Mouse (Mus musculus): ENCODE results near the gene Creb5. TPM values are rescaled to one million over a fixed set of nuclear protein-coding genes. Genes with fewer than 3 reads are reported as not detected.

Creb5 gene
- polyA plus RNA-seq, 1 experiment from 2014 or later = 5.4 TPM

DNA sequence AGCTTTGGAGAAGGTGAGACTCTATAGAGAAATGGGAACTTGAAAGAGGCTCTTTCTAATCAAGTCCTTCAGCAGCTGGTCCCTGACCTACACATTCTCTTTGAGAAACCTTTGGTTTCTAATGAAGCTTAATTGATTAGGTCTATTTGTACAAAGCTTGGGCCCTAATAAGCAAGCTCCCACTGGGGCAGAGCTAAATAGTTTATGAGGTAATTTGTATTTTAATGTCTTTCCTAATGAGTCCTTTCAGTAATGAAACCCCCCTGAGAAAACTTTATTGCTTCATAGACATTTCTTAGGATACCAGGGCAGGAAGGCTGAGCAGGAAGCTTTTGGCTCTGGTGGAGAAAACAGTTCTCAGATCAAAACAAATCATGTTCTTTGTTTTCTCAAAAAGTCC lies 341.6 kb downstream of the Creb5 start:
- TF ChIP-seq EP300 (IDR thresholded peaks at IDR 0.05) (no peak), CTCF (IDR thresholded peaks at IDR 0.05) (no peak)
- Histone ChIP-seq H3K36me3 (ENCODE audit: insufficient read depth, low read length) (no peaks in the 10 kb centered on the region), H3K9ac (replicated peaks; ENCODE audit: low read depth) (no peak overlapping the region), H3K9me3 (ENCODE audit: low read length) (no peaks in the 10 kb centered on the region), H3K27ac (ENCODE audit: low read length) (no peak overlapping the region), H3K27me3 (replicated peaks; ENCODE audit: insufficient read depth, low read length) (no peaks in the 10 kb centered on the region), H3K4me3 (ENCODE audit: low read depth, low read length) (no peak overlapping the region), H3K4me2 (replicated peaks; ENCODE audit: low read depth, low read length) (no peak overlapping the region), H3K4me1 (ENCODE audit: insufficient read depth, low read depth, low read length) (no peaks in the 10 kb centered on the region)
- DNase-seq (ENCODE audit: low spot score) = no peak
- no peak for ATAC-seq

GRCm38 (mm10) chr6:53635453-53635852 lies 348.4 kb downstream of the Creb5 start:
- WGBS = 87% methylated on average over 7 of the region's 7 CpGs
- TF ChIP-seq CTCF (IDR thresholded peaks at IDR 0.05) (no peak), EP300 (IDR thresholded peaks at IDR 0.05) (no peak)

DNA sequence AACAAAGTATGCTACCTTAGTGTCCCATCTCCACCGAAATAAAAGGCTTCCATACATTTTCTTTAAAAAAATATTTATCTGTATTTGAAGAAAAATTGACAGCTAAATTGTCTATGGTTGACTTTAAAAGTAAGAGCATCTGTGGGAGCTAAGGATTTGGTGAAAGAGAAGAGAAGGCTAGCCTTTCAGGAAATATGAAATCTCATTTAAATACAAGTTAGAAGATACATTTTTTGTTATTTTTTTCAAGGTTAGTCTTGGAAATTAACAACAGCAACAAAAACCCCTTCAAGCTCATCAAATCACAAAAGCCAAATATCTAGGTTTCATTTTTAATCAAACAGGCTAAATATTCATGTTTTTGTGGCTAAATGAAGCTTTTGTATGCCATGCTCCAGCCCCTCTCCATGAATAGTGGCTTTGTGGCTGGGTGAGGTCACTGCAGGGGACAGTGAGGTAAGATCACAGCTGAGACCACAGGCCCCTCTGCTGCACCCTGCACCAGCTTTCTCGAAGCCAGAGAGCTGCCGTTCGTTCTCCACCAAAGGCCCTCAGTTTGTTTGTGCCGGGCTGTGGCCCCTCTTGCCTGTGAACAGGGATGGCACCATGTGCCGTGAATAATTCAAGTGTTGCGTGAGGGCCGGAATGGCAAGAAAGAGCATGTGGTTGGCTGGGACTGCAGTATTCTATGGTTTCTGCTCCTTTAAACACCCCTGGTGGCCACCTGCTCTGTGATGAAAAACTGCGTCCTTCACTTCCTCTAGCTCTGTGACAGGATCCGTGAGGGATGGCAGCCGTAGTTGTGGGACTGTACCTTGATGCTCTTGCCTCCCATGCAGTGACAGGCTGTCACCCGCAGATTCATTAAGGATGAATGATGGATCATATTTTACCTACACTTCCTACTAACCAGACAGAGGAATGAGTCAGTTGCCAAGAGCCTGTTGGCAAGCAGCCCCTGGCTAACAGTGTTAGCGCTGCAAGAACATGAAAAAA lies 350.6 kb downstream of the Creb5 start:
- Histone ChIP-seq H3K9ac (replicated peaks; ENCODE audit: low read depth) (no peak overlapping the region), H3K4me1 (ENCODE audit: insufficient read depth, low read depth, low read length) (no peaks in the 10 kb centered on the region), H3K9me3 (ENCODE audit: low read length) (no peaks in the 10 kb centered on the region), H3K4me2 (replicated peaks; ENCODE audit: low read depth, low read length) (no peak overlapping the region), H3K4me3 (ENCODE audit: low read depth, low read length) (no peak overlapping the region), H3K36me3 (ENCODE audit: insufficient read depth, low read length) (no peaks in the 10 kb centered on the region), H3K27ac (ENCODE audit: low read length) (no peak overlapping the region), H3K27me3 (replicated peaks; ENCODE audit: insufficient read depth, low read length) (no peaks in the 10 kb centered on the region)
- TF ChIP-seq CTCF (IDR thresholded peaks at IDR 0.05) = no peak
- TF ChIP-seq EP300 (IDR thresholded peaks at IDR 0.05) = no peak
- no peak for DNase-seq (ENCODE audit: low spot score)
- no peak for ATAC-seq
- WGBS = 67% methylated on average over 13 of the region's 13 CpGs

More at GRCm38 (mm10) chr6:53635453-53635852, 348.4 kb downstream of the Creb5 start:
- H3K9me3 ChIP-seq (ENCODE audit: low read length) = no peaks in the 10 kb centered on the region
- no peak overlapping the region for H3K4me2 ChIP-seq (replicated peaks; ENCODE audit: low read depth, low read length)
- H3K27ac ChIP-seq (ENCODE audit: low read length) = no peak overlapping the region
- ATAC-seq (no peak), DNase-seq (ENCODE audit: low spot score) (no peak)
- H3K4me1 ChIP-seq (ENCODE audit: insufficient read depth, low read depth, low read length) = no peaks in the 10 kb centered on the region
- H3K27me3 ChIP-seq (replicated peaks; ENCODE audit: insufficient read depth, low read length) = no peaks in the 10 kb centered on the region
- H3K9ac ChIP-seq (replicated peaks; ENCODE audit: low read depth) = no peak overlapping the region
- no peak overlapping the region for H3K4me3 ChIP-seq (ENCODE audit: low read depth, low read length)
- H3K36me3 ChIP-seq (ENCODE audit: insufficient read depth, low read length) = no peaks in the 10 kb centered on the region

- TF ChIP-seq CTCF (IDR thresholded peaks at IDR 0.05) (no peak), EP300 (IDR thresholded peaks at IDR 0.05) (no peak)
These were observed 354.8 kb downstream of the Creb5 start for GRCm38 (mm10) chr6:53641633-53642605.

GRCm38 (mm10) chr6:53642826-53643356 lies 355.8 kb downstream of the Creb5 start:
- H3K4me1 ChIP-seq (ENCODE audit: insufficient read depth, low read depth, low read length) = no peaks in the 10 kb centered on the region
- H3K9ac ChIP-seq (replicated peaks; ENCODE audit: low read depth) = no peak overlapping the region
- no peaks in the 10 kb centered on the region for H3K27me3 ChIP-seq (replicated peaks; ENCODE audit: insufficient read depth, low read length)
- ATAC-seq (no peak), DNase-seq (ENCODE audit: low spot score) (no peak)
- no peaks in the 10 kb centered on the region for H3K36me3 ChIP-seq (ENCODE audit: insufficient read depth, low read length)
- H3K27ac ChIP-seq (ENCODE audit: low read length) = no peak overlapping the region
- no peak overlapping the region for H3K4me3 ChIP-seq (ENCODE audit: low read depth, low read length)
- H3K9me3 ChIP-seq (ENCODE audit: low read length) = no peaks in the 10 kb centered on the region
- no peak for TF ChIP-seq EP300 (IDR thresholded peaks at IDR 0.05)
- TF ChIP-seq CTCF (IDR thresholded peaks at IDR 0.05) = no peak
- H3K4me2 ChIP-seq (replicated peaks; ENCODE audit: low read depth, low read length) = no peak overlapping the region
- 88% methylated on average over 7 of the region's 7 CpGs for WGBS

More at GRCm38 (mm10) chr6:53641633-53642605, 354.8 kb downstream of the Creb5 start:
- ATAC-seq (no peak), DNase-seq (ENCODE audit: low spot score) (no peak)
- H3K9me3 ChIP-seq (ENCODE audit: low read length) = no peaks in the 10 kb centered on the region
- 85% methylated on average over 30 of the region's 30 CpGs for WGBS
- no peak overlapping the region for H3K9ac ChIP-seq (replicated peaks; ENCODE audit: low read depth)
- H3K4me1 ChIP-seq (ENCODE audit: insufficient read depth, low read depth, low read length) = no peaks in the 10 kb centered on the region
- H3K4me3 ChIP-seq (ENCODE audit: low read depth, low read length) = no peak overlapping the region
- no peak overlapping the region for H3K27ac ChIP-seq (ENCODE audit: low read length)
- H3K36me3 ChIP-seq (ENCODE audit: insufficient read depth, low read length) = no peaks in the 10 kb centered on the region
- no peaks in the 10 kb centered on the region for H3K27me3 ChIP-seq (replicated peaks; ENCODE audit: insufficient read depth, low read length)
- no peak overlapping the region for H3K4me2 ChIP-seq (replicated peaks; ENCODE audit: low read depth, low read length)

DNA sequence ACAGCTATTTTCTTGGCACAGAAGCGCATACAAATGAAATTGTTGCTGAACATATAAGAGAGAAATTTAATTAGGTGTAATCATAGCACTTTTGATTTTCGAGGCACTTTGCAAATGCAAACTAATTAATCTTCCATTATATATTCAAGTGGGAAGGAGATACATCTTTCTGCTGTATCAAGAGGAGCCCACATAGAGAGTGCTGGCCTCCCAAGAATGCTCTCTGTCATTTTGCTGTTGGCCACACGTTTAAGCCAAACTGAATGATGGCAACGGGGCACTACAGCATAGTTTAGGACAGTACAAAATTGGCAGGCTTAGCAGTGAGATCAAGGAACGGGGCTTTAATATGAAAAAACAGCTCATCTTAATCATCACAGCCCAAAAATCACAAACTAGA lies 356.4 kb downstream of the Creb5 start:
- H3K36me3 ChIP-seq (ENCODE audit: insufficient read depth, low read length) = no peaks in the 10 kb centered on the region
- H3K9me3 ChIP-seq (ENCODE audit: low read length) = no peaks in the 10 kb centered on the region
- 70% methylated on average over 5 of the region's 5 CpGs for WGBS
- DNase-seq (ENCODE audit: low spot score) (no peak), ATAC-seq (no peak)
- H3K4me3 ChIP-seq (ENCODE audit: low read depth, low read length) = no peak overlapping the region
- no peak overlapping the region for H3K4me2 ChIP-seq (replicated peaks; ENCODE audit: low read depth, low read length)
- no peak overlapping the region for H3K9ac ChIP-seq (replicated peaks; ENCODE audit: low read depth)
- H3K27me3 ChIP-seq (replicated peaks; ENCODE audit: insufficient read depth, low read length) = no peaks in the 10 kb centered on the region
- H3K4me1 ChIP-seq (ENCODE audit: insufficient read depth, low read depth, low read length) = no peaks in the 10 kb centered on the region
- no peak overlapping the region for H3K27ac ChIP-seq (ENCODE audit: low read length)
- no peak for TF ChIP-seq CTCF (IDR thresholded peaks at IDR 0.05)
- TF ChIP-seq EP300 (IDR thresholded peaks at IDR 0.05) = no peak

Measured in lung, postnatal 0 days (tissue).